Mouse (Mus musculus): ENCODE results near the gene Ptprt. TPM values are rescaled to one million over a fixed set of nuclear protein-coding genes. Genes with fewer than 3 reads are reported as not detected.

Ptprt gene
- total and polyA plus RNA-seq, 2 experiments = 0.37 to 0.44 TPM

GRCm38 (mm10) chr2:161704410-161704809 lies 956.5 kb downstream of the Ptprt start:
- no peak for DNase-seq (ENCODE audit: extremely low read depth, low read depth, low spot score)
- Histone ChIP-seq H3K36me3 (ENCODE audit: control insufficient read depth, insufficient read depth, low read length) (no peaks in the 10 kb centered on the region), H3K27ac (replicated peaks; ENCODE audit: insufficient read depth, low read depth, low read length) (no peak overlapping the region), H3K27me3 (ENCODE audit: control insufficient read depth, insufficient read depth, low read length) (no peaks in the 10 kb centered on the region), H3K9ac (ENCODE audit: low read depth, low read length) (no peak overlapping the region), H3K4me3 (ENCODE audit: insufficient read depth, low read depth, low read length) (no peak overlapping the region), H3K79me2 (ENCODE audit: control insufficient read depth, insufficient read depth, low read length) (no peaks in the 10 kb centered on the region), H3K4me1 (ENCODE audit: control insufficient read depth, insufficient read depth, low read length) (no peaks in the 10 kb centered on the region)
- 30% methylated on average over 9 of the region's 9 CpGs for WGBS
- TF ChIP-seq CTCF (IDR thresholded peaks at IDR 0.05; ENCODE audit: low read depth, low read length) (no peak), POLR2A (IDR thresholded peaks at IDR 0.05; ENCODE audit: extremely low read depth, insufficient read depth, low read length) (no peak)

GRCm38 (mm10) chr2:161695819-161696218 lies 965.1 kb downstream of the Ptprt start:
- TF ChIP-seq CTCF (IDR thresholded peaks at IDR 0.05; ENCODE audit: low read depth, low read length) = no peak
- no peak for TF ChIP-seq POLR2A (IDR thresholded peaks at IDR 0.05; ENCODE audit: extremely low read depth, insufficient read depth, low read length)
- H3K36me3 ChIP-seq (ENCODE audit: control insufficient read depth, insufficient read depth, low read length) = no peaks in the 10 kb centered on the region
- H3K4me3 ChIP-seq (ENCODE audit: insufficient read depth, low read depth, low read length) = no peak overlapping the region
- no peaks in the 10 kb centered on the region for H3K27me3 ChIP-seq (ENCODE audit: control insufficient read depth, insufficient read depth, low read length)
- no peak for DNase-seq (ENCODE audit: extremely low read depth, low read depth, low spot score)
- 71% methylated on average over 8 of the region's 8 CpGs for WGBS
- H3K79me2 ChIP-seq (ENCODE audit: control insufficient read depth, insufficient read depth, low read length) = no peaks in the 10 kb centered on the region
- no peak overlapping the region for H3K27ac ChIP-seq (replicated peaks; ENCODE audit: insufficient read depth, low read depth, low read length)
- no peak overlapping the region for H3K9ac ChIP-seq (ENCODE audit: low read depth, low read length)
- H3K4me1 ChIP-seq (ENCODE audit: control insufficient read depth, insufficient read depth, low read length) = no peaks in the 10 kb centered on the region

- Histone ChIP-seq H3K27ac (replicated peaks; ENCODE audit: insufficient read depth, low read depth, low read length) (no peak overlapping the region), H3K79me2 (ENCODE audit: control insufficient read depth, insufficient read depth, low read length) (no peaks in the 10 kb centered on the region), H3K9ac (ENCODE audit: low read depth, low read length) (no peak overlapping the region), H3K27me3 (ENCODE audit: control insufficient read depth, insufficient read depth, low read length) (no peaks in the 10 kb centered on the region), H3K4me3 (ENCODE audit: insufficient read depth, low read depth, low read length) (no peak overlapping the region), H3K4me1 (ENCODE audit: control insufficient read depth, insufficient read depth, low read length) (no peaks in the 10 kb centered on the region), H3K36me3 (ENCODE audit: control insufficient read depth, insufficient read depth, low read length) (no peaks in the 10 kb centered on the region)
- DNase-seq (ENCODE audit: extremely low read depth, low read depth, low spot score) = no peak
- no peak for TF ChIP-seq CTCF (IDR thresholded peaks at IDR 0.05; ENCODE audit: low read depth, low read length)
- no peak for TF ChIP-seq POLR2A (IDR thresholded peaks at IDR 0.05; ENCODE audit: extremely low read depth, insufficient read depth, low read length)
- WGBS = 88% methylated on average over 12 of the region's 12 CpGs
Observed at GRCm38 (mm10) chr2:161668302-161668986, 992.5 kb downstream of the Ptprt start.

- H3K27ac ChIP-seq (replicated peaks; ENCODE audit: insufficient read depth, low read depth, low read length) = no peak overlapping the region
- 34% methylated on average over 5 of the region's 5 CpGs for WGBS
Observed at GRCm38 (mm10) chr2:161661912-161662311, 999.0 kb downstream of the Ptprt start.

GRCm38 (mm10) chr2:161660827-161661226 lies 1000.1 kb downstream of the Ptprt start:
- no peak overlapping the region for H3K4me3 ChIP-seq (ENCODE audit: insufficient read depth, low read depth, low read length)
- no peak overlapping the region for H3K9ac ChIP-seq (ENCODE audit: low read depth, low read length)
- DNase-seq (ENCODE audit: extremely low read depth, low read depth, low spot score) = peak; percentile 6
- TF ChIP-seq CTCF (IDR thresholded peaks at IDR 0.05; ENCODE audit: low read depth, low read length) (0 out of 2 replicates have a peak, but pooled peaks have one; percentile 17), POLR2A (IDR thresholded peaks at IDR 0.05; ENCODE audit: extremely low read depth, insufficient read depth, low read length) (no peak)
- no peaks in the 10 kb centered on the region for H3K27me3 ChIP-seq (ENCODE audit: control insufficient read depth, insufficient read depth, low read length)
- no peaks in the 10 kb centered on the region for H3K4me1 ChIP-seq (ENCODE audit: control insufficient read depth, insufficient read depth, low read length)
- no peaks in the 10 kb centered on the region for H3K36me3 ChIP-seq (ENCODE audit: control insufficient read depth, insufficient read depth, low read length)
- no peak overlapping the region for H3K27ac ChIP-seq (replicated peaks; ENCODE audit: insufficient read depth, low read depth, low read length)
- H3K79me2 ChIP-seq (ENCODE audit: control insufficient read depth, insufficient read depth, low read length) = no peaks in the 10 kb centered on the region
- 9% methylated on average over 4 of the region's 4 CpGs for WGBS

More at GRCm38 (mm10) chr2:161661912-161662311, 999.0 kb downstream of the Ptprt start:
- Histone ChIP-seq H3K4me1 (ENCODE audit: control insufficient read depth, insufficient read depth, low read length) (no peaks in the 10 kb centered on the region), H3K27me3 (ENCODE audit: control insufficient read depth, insufficient read depth, low read length) (no peaks in the 10 kb centered on the region), H3K36me3 (ENCODE audit: control insufficient read depth, insufficient read depth, low read length) (no peaks in the 10 kb centered on the region), H3K4me3 (ENCODE audit: insufficient read depth, low read depth, low read length) (no peak overlapping the region), H3K79me2 (ENCODE audit: control insufficient read depth, insufficient read depth, low read length) (no peaks in the 10 kb centered on the region), H3K9ac (ENCODE audit: low read depth, low read length) (no peak overlapping the region)
- DNase-seq (ENCODE audit: extremely low read depth, low read depth, low spot score) = no peak
- no peak for TF ChIP-seq CTCF (IDR thresholded peaks at IDR 0.05; ENCODE audit: low read depth, low read length)
- no peak for TF ChIP-seq POLR2A (IDR thresholded peaks at IDR 0.05; ENCODE audit: extremely low read depth, insufficient read depth, low read length)

- no peaks in the 10 kb centered on the region for H3K36me3 ChIP-seq (ENCODE audit: control insufficient read depth, insufficient read depth, low read length)
- no peak for TF ChIP-seq CTCF (IDR thresholded peaks at IDR 0.05; ENCODE audit: low read depth, low read length)
- TF ChIP-seq POLR2A (IDR thresholded peaks at IDR 0.05; ENCODE audit: extremely low read depth, insufficient read depth, low read length) = no peak
- WGBS = 86% methylated on average over 4 of the region's 4 CpGs
Observed at GRCm38 (mm10) chr2:161657046-161657445, 1003.9 kb downstream of the Ptprt start.

More at GRCm38 (mm10) chr2:161657046-161657445, 1003.9 kb downstream of the Ptprt start:
- H3K27me3 ChIP-seq (ENCODE audit: control insufficient read depth, insufficient read depth, low read length) = no peaks in the 10 kb centered on the region
- H3K4me3 ChIP-seq (ENCODE audit: insufficient read depth, low read depth, low read length) = no peak overlapping the region
- no peaks in the 10 kb centered on the region for H3K79me2 ChIP-seq (ENCODE audit: control insufficient read depth, insufficient read depth, low read length)
- no peak for DNase-seq (ENCODE audit: extremely low read depth, low read depth, low spot score)
- no peaks in the 10 kb centered on the region for H3K4me1 ChIP-seq (ENCODE audit: control insufficient read depth, insufficient read depth, low read length)
- H3K9ac ChIP-seq (ENCODE audit: low read depth, low read length) = no peak overlapping the region
- H3K27ac ChIP-seq (replicated peaks; ENCODE audit: insufficient read depth, low read depth, low read length) = no peak overlapping the region
